In genomic region chr10:8011744-8012143, GRCm38 (mm10) we compare ENCODE assay signal across 29 mouse cellular contexts. TPM values are rescaled to one million over a fixed set of nuclear protein-coding genes. Genes with fewer than 3 reads are reported as not detected.
A peak's percentile ranks its signal among the peaks of the same experiment; 100 is the strongest.
DNase-seq lines count a peak whose midpoint lies in the region; ATAC-seq and TF ChIP-seq lines count a peak whose summit lies in the region.
"Had no signal": no experiment of that assay in that cellular context is flagged by ENCODE, and none has a peak within 500 bp of the region (broad histone marks: within the 10 kb centered on the region; RNA-seq: fewer than 3 reads in every experiment).

No protein-coding gene starts in this region.

- no peak for TF ChIP-seq CTCF in stomach, postnatal 0 days (IDR thresholded peaks at IDR 0.05; ENCODE audit: low read depth)

- H3K27ac ChIP-seq in liver, embryonic 16.5 days (ENCODE audit: low read length): no peak overlapping the region
- no peak overlapping the region for H3K27ac ChIP-seq in stomach, postnatal 0 days (replicated peaks)
- no peak overlapping the region for H3K27ac ChIP-seq in hindbrain, embryonic 12.5 days
- H3K27ac ChIP-seq: embryonic facial prominence, embryonic 10.5 days; embryonic facial prominence, embryonic 13.5 days; forebrain, embryonic 12.5 days; forebrain, embryonic 15.5 days; heart, adult 2 months; heart, embryonic 10.5 days; heart, embryonic 13.5 days; hindbrain, embryonic 13.5 days had no signal

- no peak overlapping the region for H3K4me2 ChIP-seq in liver, embryonic 16.5 days (ENCODE audit: low read depth, low read length)
- H3K4me2 ChIP-seq in stomach, postnatal 0 days (replicated peaks; ENCODE audit: low read depth): no peak overlapping the region
- no peak overlapping the region for H3K4me2 ChIP-seq in hindbrain, embryonic 12.5 days (replicated peaks)
- H3K4me2 ChIP-seq: embryonic facial prominence, embryonic 13.5 days; forebrain, embryonic 12.5 days; forebrain, embryonic 15.5 days; heart, embryonic 13.5 days; hindbrain, embryonic 13.5 days had no signal

- H3K27me3 ChIP-seq in liver, embryonic 16.5 days (ENCODE audit: control insufficient read depth, insufficient read depth, low read depth, low read length): no peaks in the 10 kb centered on the region
- H3K27me3 ChIP-seq in stomach, postnatal 0 days (ENCODE audit: control insufficient read depth, insufficient read depth, low read length): no peaks in the 10 kb centered on the region
- no peaks in the 10 kb centered on the region for H3K27me3 ChIP-seq in hindbrain, embryonic 12.5 days
- H3K27me3 ChIP-seq: embryonic facial prominence, embryonic 13.5 days; forebrain, embryonic 12.5 days; forebrain, embryonic 15.5 days; heart, embryonic 13.5 days; hindbrain, embryonic 13.5 days had no signal

- H3K4me3 ChIP-seq in liver, embryonic 16.5 days (ENCODE audit: low read depth, low read length): no peak overlapping the region
- no peak overlapping the region for H3K4me3 ChIP-seq in stomach, postnatal 0 days (ENCODE audit: low read depth, low read length)
- H3K4me3 ChIP-seq in hindbrain, embryonic 12.5 days: no peak overlapping the region
- H3K4me3 ChIP-seq: embryonic facial prominence, embryonic 10.5 days; embryonic facial prominence, embryonic 13.5 days; erythroblast, embryonic 14.5 days; forebrain, embryonic 12.5 days; forebrain, embryonic 15.5 days; heart, adult 2 months; heart, embryonic 10.5 days; heart, embryonic 13.5 days; hindbrain, embryonic 13.5 days had no signal

- 17% methylated on average over 4 of the region's 4 CpGs for WGBS in liver, embryonic 16.5 days (ENCODE audit: insufficient replicate concordance)
- 43% methylated on average over 4 of the region's 4 CpGs for WGBS in stomach, postnatal 0 days
- 68% methylated on average over 4 of the region's 4 CpGs for WGBS in hindbrain, embryonic 12.5 days

- no peaks in the 10 kb centered on the region; the same call in 1 of the 2 replicates for H3K4me1 ChIP-seq in liver, embryonic 16.5 days (ENCODE audit: control insufficient read depth, low read depth, low read length)
- no peaks in the 10 kb centered on the region for H3K4me1 ChIP-seq in stomach, postnatal 0 days (replicated peaks; ENCODE audit: control insufficient read depth, insufficient read depth)
- H3K4me1 ChIP-seq in hindbrain, embryonic 12.5 days: no peaks in the 10 kb centered on the region
- H3K4me1 ChIP-seq: embryonic facial prominence, embryonic 13.5 days; forebrain, embryonic 15.5 days had no signal

- no peaks in the 10 kb centered on the region for H3K9me3 ChIP-seq in liver, embryonic 16.5 days (replicated peaks; ENCODE audit: control insufficient read depth, low read length)
- no peaks in the 10 kb centered on the region for H3K9me3 ChIP-seq in stomach, postnatal 0 days (ENCODE audit: control insufficient read depth, low read length)
- no peaks in the 10 kb centered on the region for H3K9me3 ChIP-seq in hindbrain, embryonic 12.5 days (replicated peaks)
- H3K9me3 ChIP-seq: embryonic facial prominence, embryonic 10.5 days; embryonic facial prominence, embryonic 13.5 days; forebrain, embryonic 12.5 days; forebrain, embryonic 15.5 days; heart, embryonic 10.5 days; heart, embryonic 13.5 days; hindbrain, embryonic 13.5 days had no signal

- no peak overlapping the region for H3K9ac ChIP-seq in liver, embryonic 16.5 days (ENCODE audit: low read depth, low read length)
- H3K9ac ChIP-seq in stomach, postnatal 0 days (ENCODE audit: low read length): no peak overlapping the region
- no peak overlapping the region for H3K9ac ChIP-seq in hindbrain, embryonic 12.5 days
- H3K9ac ChIP-seq: embryonic facial prominence, embryonic 13.5 days; forebrain, embryonic 12.5 days; forebrain, embryonic 15.5 days; heart, embryonic 13.5 days; hindbrain, embryonic 13.5 days had no signal

- ATAC-seq in liver, embryonic 16.5 days (ENCODE audit: low read depth): 0 out of 2 replicates have a peak, but pooled peaks have one; percentile 16
- ATAC-seq in megakaryocyte-erythroid progenitor cell, adult 5-6 weeks (replicated peaks; ENCODE audit: low FRiP score, low TSS enrichment, poor library complexity, severe bottlenecking): 0 out of 2 replicates have a peak, but pooled peaks have one; percentile 30
- no peak for ATAC-seq in stomach, postnatal 0 days (ENCODE audit: low FRiP score, low TSS enrichment)
- ATAC-seq in hindbrain, embryonic 12.5 days (ENCODE audit: low FRiP score): no peak
- ATAC-seq: activated CD4-positive, CD25-positive, alpha-beta regulatory T cell, adult 4 months; CD4-positive, CD25-positive, alpha-beta regulatory T cell, adult 4 months; forebrain, embryonic 15.5 days; hindbrain, embryonic 16.5 days had no signal

- TF ChIP-seq EP300 in stomach, postnatal 0 days (optimal IDR thresholded peaks at IDR 0.05): no peak

- DNase-seq in heart, adult 11 months: peak; percentile 45
- DNase-seq in heart, postnatal 4 days: no peak
- DNase-seq in liver: no peak
- DNase-seq in stomach, postnatal 0 days (ENCODE audit: low spot score): no peak
- DNase-seq: adrenal gland, adult 8-10 months; adrenal gland, postnatal 25 days; B cell, adult 2 months; cerebellum, adult 11-12 months; cerebellum, adult 8-10 months; cerebellum, postnatal 10 days; cerebellum, postnatal 36 days; embryo, embryonic 11 days; gastrocnemius, postnatal 25 days; heart, adult 2 months; heart, postnatal 14 days had no signal

- no peaks in the 10 kb centered on the region for H3K36me3 ChIP-seq in liver, embryonic 16.5 days (ENCODE audit: control insufficient read depth, insufficient read depth)
- H3K36me3 ChIP-seq in stomach, postnatal 0 days (ENCODE audit: control insufficient read depth, insufficient read depth, low read length): no peaks in the 10 kb centered on the region
- no peaks in the 10 kb centered on the region for H3K36me3 ChIP-seq in hindbrain, embryonic 12.5 days
- H3K36me3 ChIP-seq: embryonic facial prominence, embryonic 10.5 days; embryonic facial prominence, embryonic 13.5 days; forebrain, embryonic 12.5 days; forebrain, embryonic 15.5 days; heart, embryonic 10.5 days; heart, embryonic 13.5 days; hindbrain, embryonic 13.5 days had no signal

RNA-seq across cellular contexts. Expression of gene Tab2, which starts 55.7 kb away (rescaled TPM):
- total RNA-seq in heart, postnatal 4 days (2021): 10 to 100 TPM; 75.5 to 76.6 TPM
- polyA plus RNA-seq in liver, embryonic 16.5 days (2015; fragmentation: Nextera tagmentation; extraction: Ambion mirVana): 8.3 and 8.4 TPM in 2 replicates
- total RNA-seq in megakaryocyte-erythroid progenitor cell, adult 5-6 weeks (2014; fragmentation: Nextera tagmentation): 61.1 and 115 TPM in 2 replicates
- total RNA-seq in megakaryocyte-erythroid progenitor cell, adult 5-6 weeks (2017): 53.7 and 59.2 TPM in 2 replicates
- polyA plus RNA-seq in stomach, postnatal 0 days (2015; fragmentation: Nextera tagmentation; extraction: Ambion mirVana): 10.1 and 11.0 TPM in 2 replicates
- polyA plus RNA-seq in hindbrain, embryonic 12.5 days (2016; fragmentation: Nextera tagmentation; extraction: Ambion mirVana): 22.2 and 22.3 TPM in 2 replicates

Comparison
In these comparisons a context has a peak if more than half of its experiments do, and no peak if none do; other contexts are left out.
1. ATAC-seq: peak in liver, embryonic 16.5 days (single experiment) and megakaryocyte-erythroid progenitor cell, adult 5-6 weeks (single experiment); none in stomach, postnatal 0 days (single experiment) and hindbrain, embryonic 12.5 days (single experiment).